Mouse (Mus musculus) cerebellum, postnatal 25 days (tissue): ENCODE measurements around the gene Cd200r4.

Experiments
- DNase-seq, 2 experiments: peaks; one replicate each; pipeline ENCODE4 v3.0.0; 2021; ENCODE audit warnings: mixed read lengths in 2 of 2

The Cd200r4 gene

GRCm38 (mm10) chr16:44877595-44877994, 66.1 kb downstream of the Cd200r4 start:
- no peak for DNase-seq
